ENCODE assay signal across 8 mouse cellular contexts in the genomic region with DNA sequence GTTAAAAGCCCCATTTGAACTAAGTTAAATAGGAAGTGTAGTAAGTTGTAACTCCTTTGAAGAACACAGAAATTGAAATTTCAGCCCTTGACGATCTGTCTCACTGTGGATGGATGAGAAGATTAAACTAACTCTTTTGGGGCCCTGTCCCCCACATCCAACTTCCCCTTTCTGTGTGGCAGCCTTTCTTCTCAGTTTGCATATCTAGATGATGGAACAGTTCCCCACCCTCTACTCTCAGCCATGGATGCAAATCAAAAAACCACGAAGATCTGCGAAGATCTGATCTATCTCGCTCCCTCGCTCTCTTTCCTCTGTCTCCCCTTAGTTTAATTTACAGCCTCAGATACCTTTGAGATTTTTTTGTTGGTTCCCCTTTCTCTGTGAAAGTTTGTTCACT.
DNase-seq lines count a peak whose midpoint lies in the region; ATAC-seq lines count a peak whose summit lies in the region.
"Had no signal": no experiment of that assay in that cellular context is flagged by ENCODE, and none has a peak within 500 bp of the region (broad histone marks: within the 10 kb centered on the region; RNA-seq: fewer than 3 reads in every experiment).

No protein-coding gene starts in this region.

- peaks cover 46% of the 10 kb centered on the region for H3K4me1 ChIP-seq in hindbrain, embryonic 13.5 days (replicated peaks)
- peaks cover 65% of the 10 kb centered on the region for H3K4me1 ChIP-seq in midbrain, embryonic 10.5 days

- no peak overlapping the region for H3K27ac ChIP-seq in hindbrain, embryonic 13.5 days
- H3K27ac ChIP-seq in midbrain, embryonic 10.5 days (replicated peaks) = 0 out of 2 replicates have a peak overlapping the region, but pooled peaks have one; percentile 17

- peak overlapping the region; percentile 83 for H3K4me2 ChIP-seq in hindbrain, embryonic 13.5 days

- ATAC-seq in hindbrain, embryonic 13.5 days (ENCODE audit: low FRiP score) = no peak

- H3K9ac ChIP-seq in hindbrain, embryonic 13.5 days = peak overlapping the region; percentile 46

- DNase-seq in A20 (ENCODE audit: low read depth, low spot score) (peak; percentile 27), MEL-GATA-1-ER (ENCODE audit: extremely low read depth, low read depth) (peak; percentile 53)
- no peak for DNase-seq in midbrain, embryonic 10.5 days (ENCODE audit: low spot score)
- DNase-seq in retina, postnatal 1 day = no peak
- DNase-seq in cerebellum, postnatal 25 days = no peak
- DNase-seq in kidney, postnatal 4 days = no peak
- DNase-seq: cerebellum, adult 18-20 months had no signal

- no peaks in the 10 kb centered on the region for H3K27me3 ChIP-seq in hindbrain, embryonic 13.5 days
- H3K27me3 ChIP-seq in midbrain, embryonic 10.5 days (ENCODE audit: low read depth, poor library complexity, severe bottlenecking) = peaks cover 5% of the 10 kb centered on the region; the same call in 1 of the 2 replicates

- no peaks in the 10 kb centered on the region for H3K36me3 ChIP-seq in hindbrain, embryonic 13.5 days
- peaks cover 4% of the 10 kb centered on the region; the same call in 1 of the 2 replicates for H3K36me3 ChIP-seq in midbrain, embryonic 10.5 days

- H3K4me3 ChIP-seq in hindbrain, embryonic 13.5 days = peak overlapping the region; percentile 84
- H3K4me3 ChIP-seq in midbrain, embryonic 10.5 days = peak overlapping the region; percentile 92

- WGBS in hindbrain, embryonic 13.5 days = 29% methylated on average over 5 of the region's 5 CpGs
- 51% methylated on average over 5 of the region's 5 CpGs for WGBS in midbrain, embryonic 10.5 days

- H3K9me3 ChIP-seq in hindbrain, embryonic 13.5 days = no peaks in the 10 kb centered on the region
- no peaks in the 10 kb centered on the region for H3K9me3 ChIP-seq in midbrain, embryonic 10.5 days (replicated peaks)

Comparison
In these comparisons a context has a peak if more than half of its experiments do, and no peak if none do; other contexts are left out.
1. DNase-seq: peak in A20 (single experiment) and MEL-GATA-1-ER (single experiment); none in midbrain, embryonic 10.5 days (single experiment), retina, postnatal 1 day (single experiment), cerebellum, postnatal 25 days (0 of 2) and kidney, postnatal 4 days (0 of 2).